Mouse (Mus musculus): ENCODE measurements around the gene Atp11c. TPM values are rescaled to one million over a fixed set of nuclear protein-coding genes. Genes with fewer than 3 reads are reported as not detected.

Gene Atp11c
- polyA plus RNA-seq, 1 experiment from 2014 or later: 5.8 TPM

- Histone ChIP-seq H3K4me1 (no peaks in the 10 kb centered on the region), H3K4me3 (no peak overlapping the region), H3K9me3 (replicated peaks) (no peaks in the 10 kb centered on the region), H3K27me3 (replicated peaks) (no peaks in the 10 kb centered on the region), H3K27ac (no peak overlapping the region), H3K4me2 (no peak overlapping the region), H3K36me3 (no peaks in the 10 kb centered on the region), H3K9ac (no peak overlapping the region)
- ATAC-seq: no peak
These were observed 212.1 kb downstream of the Atp11c start for GRCm38 (mm10) chrX:60380386-60380785.

- ATAC-seq: no peak
- H3K27ac ChIP-seq: no peak overlapping the region
- H3K9ac ChIP-seq: no peak overlapping the region
- no peak overlapping the region for H3K4me2 ChIP-seq
- no peaks in the 10 kb centered on the region for H3K27me3 ChIP-seq (replicated peaks)
- no peak overlapping the region for H3K4me3 ChIP-seq
- 50% methylated on average over 1 of the region's 1 CpGs for WGBS (ENCODE audit: insufficient replicate concordance)
- no peaks in the 10 kb centered on the region for H3K9me3 ChIP-seq (replicated peaks)
- no peaks in the 10 kb centered on the region for H3K36me3 ChIP-seq
- H3K4me1 ChIP-seq: no peaks in the 10 kb centered on the region
These were observed 243.8 kb downstream of the Atp11c start for GRCm38 (mm10) chrX:60348741-60349140.

GRCm38 (mm10) chrX:60345447-60345846 is 247.1 kb downstream of the Atp11c start:
- Histone ChIP-seq H3K4me2 (no peak overlapping the region), H3K9ac (no peak overlapping the region)
- ATAC-seq: no peak

GRCm38 (mm10) chrX:60344991-60345390 is 247.5 kb downstream of the Atp11c start:
- H3K4me1 ChIP-seq: no peaks in the 10 kb centered on the region
- H3K4me2 ChIP-seq: no peak overlapping the region
- ATAC-seq: no peak
- no peaks in the 10 kb centered on the region for H3K36me3 ChIP-seq
- no peak overlapping the region for H3K4me3 ChIP-seq
- no peak overlapping the region for H3K9ac ChIP-seq
- 71% methylated on average over 4 of the region's 4 CpGs for WGBS (ENCODE audit: insufficient replicate concordance)
- H3K27ac ChIP-seq: no peak overlapping the region
- H3K27me3 ChIP-seq (replicated peaks): no peaks in the 10 kb centered on the region
- H3K9me3 ChIP-seq (replicated peaks): no peaks in the 10 kb centered on the region

More at GRCm38 (mm10) chrX:60345447-60345846, 247.1 kb downstream of the Atp11c start:
- Histone ChIP-seq H3K9me3 (replicated peaks) (no peaks in the 10 kb centered on the region), H3K4me3 (no peak overlapping the region), H3K27me3 (replicated peaks) (no peaks in the 10 kb centered on the region), H3K27ac (no peak overlapping the region), H3K36me3 (no peaks in the 10 kb centered on the region), H3K4me1 (no peaks in the 10 kb centered on the region)

GRCm38 (mm10) chrX:60329735-60330134 is 262.8 kb downstream of the Atp11c start:
- whole genome bisulfite sequencing (ENCODE audit: insufficient replicate concordance): 84% methylated on average over 3 of the region's 3 CpGs

GRCm38 (mm10) chrX:60321321-60321720 is 271.2 kb downstream of the Atp11c start:
- Histone ChIP-seq H3K36me3 (no peaks in the 10 kb centered on the region), H3K9me3 (replicated peaks) (no peaks in the 10 kb centered on the region), H3K4me2 (no peak overlapping the region), H3K27ac (no peak overlapping the region), H3K27me3 (replicated peaks) (no peaks in the 10 kb centered on the region), H3K4me3 (no peak overlapping the region), H3K9ac (no peak overlapping the region), H3K4me1 (no peaks in the 10 kb centered on the region)
- ATAC-seq: no peak
- WGBS (ENCODE audit: insufficient replicate concordance): 83% methylated on average over 4 of the region's 4 CpGs

More at GRCm38 (mm10) chrX:60329735-60330134, 262.8 kb downstream of the Atp11c start:
- H3K36me3 ChIP-seq: no peaks in the 10 kb centered on the region
- H3K27ac ChIP-seq: no peak overlapping the region
- no peak for ATAC-seq
- no peaks in the 10 kb centered on the region for H3K27me3 ChIP-seq (replicated peaks)
- H3K9me3 ChIP-seq (replicated peaks): no peaks in the 10 kb centered on the region
- H3K4me3 ChIP-seq: no peak overlapping the region
- H3K4me2 ChIP-seq: no peak overlapping the region
- H3K4me1 ChIP-seq: 0 out of 2 replicates have a peak, but pooled peaks cover 3% of the 10 kb centered on the region
- H3K9ac ChIP-seq: no peak overlapping the region

GRCm38 (mm10) chrX:60317661-60318060 is 274.8 kb downstream of the Atp11c start:
- Histone ChIP-seq H3K36me3 (no peaks in the 10 kb centered on the region), H3K4me3 (no peak overlapping the region), H3K4me2 (no peak overlapping the region), H3K27ac (no peak overlapping the region), H3K9ac (no peak overlapping the region), H3K9me3 (replicated peaks) (no peaks in the 10 kb centered on the region), H3K27me3 (replicated peaks) (no peaks in the 10 kb centered on the region), H3K4me1 (no peaks in the 10 kb centered on the region)
- ATAC-seq: no peak
- 86% methylated on average over 3 of the region's 3 CpGs for WGBS (ENCODE audit: insufficient replicate concordance)

- no peak for ATAC-seq
- WGBS (ENCODE audit: insufficient replicate concordance): 78% methylated on average over 2 of the region's 2 CpGs
- no peak overlapping the region for H3K9ac ChIP-seq
- no peak overlapping the region for H3K4me3 ChIP-seq
- no peaks in the 10 kb centered on the region for H3K36me3 ChIP-seq
- H3K27me3 ChIP-seq (replicated peaks): no peaks in the 10 kb centered on the region
- H3K9me3 ChIP-seq (replicated peaks): no peaks in the 10 kb centered on the region
- H3K27ac ChIP-seq: no peak overlapping the region
- H3K4me1 ChIP-seq: no peaks in the 10 kb centered on the region
- H3K4me2 ChIP-seq: no peak overlapping the region
These were observed 300.2 kb downstream of the Atp11c start for GRCm38 (mm10) chrX:60292335-60292734.

GRCm38 (mm10) chrX:60255346-60255745 is 337.2 kb downstream of the Atp11c start:
- no peaks in the 10 kb centered on the region for H3K9me3 ChIP-seq (replicated peaks)
- H3K9ac ChIP-seq: no peak overlapping the region
- no peak overlapping the region for H3K27ac ChIP-seq
- no peak for ATAC-seq
- no peaks in the 10 kb centered on the region for H3K4me1 ChIP-seq
- H3K36me3 ChIP-seq: no peaks in the 10 kb centered on the region
- no peak overlapping the region for H3K4me2 ChIP-seq
- no peak overlapping the region for H3K4me3 ChIP-seq
- H3K27me3 ChIP-seq (replicated peaks): no peaks in the 10 kb centered on the region

- no peaks in the 10 kb centered on the region for H3K4me1 ChIP-seq
- WGBS (ENCODE audit: insufficient replicate concordance): 22% methylated on average over 1 of the region's 1 CpGs
- no peaks in the 10 kb centered on the region for H3K27me3 ChIP-seq (replicated peaks)
- H3K27ac ChIP-seq: no peak overlapping the region
- H3K9ac ChIP-seq: no peak overlapping the region
- no peaks in the 10 kb centered on the region for H3K36me3 ChIP-seq
- H3K9me3 ChIP-seq (replicated peaks): no peaks in the 10 kb centered on the region
- ATAC-seq: no peak
- no peak overlapping the region for H3K4me2 ChIP-seq
- H3K4me3 ChIP-seq: no peak overlapping the region
These were observed 404.8 kb downstream of the Atp11c start for GRCm38 (mm10) chrX:60187726-60188125.

GRCm38 (mm10) chrX:60182611-60183010 is 409.9 kb downstream of the Atp11c start:
- H3K4me1 ChIP-seq: no peaks in the 10 kb centered on the region
- H3K9me3 ChIP-seq (replicated peaks): no peaks in the 10 kb centered on the region
- H3K4me2 ChIP-seq: no peak overlapping the region
- 29% methylated on average over 3 of the region's 3 CpGs for WGBS (ENCODE audit: insufficient replicate concordance)
- H3K27me3 ChIP-seq (replicated peaks): peaks cover 24% of the 10 kb centered on the region
- no peak overlapping the region for H3K9ac ChIP-seq
- no peaks in the 10 kb centered on the region for H3K36me3 ChIP-seq
- H3K27ac ChIP-seq: no peak overlapping the region
- no peak overlapping the region for H3K4me3 ChIP-seq
- ATAC-seq: no peak

- H3K9ac ChIP-seq: no peak within 1 kb of the TSS
- no peaks in the 10 kb centered on the region for H3K9me3 ChIP-seq (replicated peaks)
- peak within 1 kb of the TSS; percentile 44 for H3K4me2 ChIP-seq
- no peak for ATAC-seq
- WGBS (ENCODE audit: insufficient replicate concordance): 6% methylated on average over 28 of the region's 28 CpGs
- no peaks in the 10 kb centered on the region for H3K36me3 ChIP-seq
- H3K4me1 ChIP-seq: no peaks in the 10 kb centered on the region
- no peak within 1 kb of the TSS for H3K27ac ChIP-seq
- peaks cover 30% of the 10 kb centered on the region for H3K27me3 ChIP-seq (replicated peaks)
- H3K4me3 ChIP-seq: peak within 1 kb of the TSS; percentile 11; the same call in 1 of the 2 replicates
These were observed 413.6 kb downstream of the Atp11c start, which contains the start of gene Mcf2 for GRCm38 (mm10) chrX:60178744-60179458. Gene Mcf2 (minus strand): TSS chrX:60179089.

All from liver, embryonic 12.5 days (tissue).